Mouse (Mus musculus) midbrain, embryonic 13.5 days (tissue): Measurements from ENCODE around the gene Gm3460. TPM values are rescaled to one million over a fixed set of nuclear protein-coding genes. Genes with fewer than 3 reads are reported as not detected.
A peak's percentile ranks its signal among the peaks of the same experiment; 100 is the strongest.
"Not testable (repeated sequence)": the region's sequence is repeated elsewhere in the genome, so short reads cannot be mapped to it uniquely, and the experiment has no call there.

Experiments used
- ATAC-seq: fragments of 200-750 bp; cut with Nextera tagmentation; 2 replicates; pipeline ENCODE4 v1.8.0; 2017; ENCODE audit warnings: mild to moderate bottlenecking, moderate TSS enrichment, moderate library complexity
- H3K27ac ChIP-seq: fragments of 300-500 bp; sonication (generic); 2 replicates; pipeline ENCODE4 v1.5.1; 2015; ENCODE audit warnings: inconsistent platforms, mild to moderate bottlenecking, moderate library complexity
- H3K27me3 ChIP-seq: fragments of 300-500 bp; sonication (generic); 2 replicates; pipeline ENCODE4 v1.6.1; 2015; ENCODE audit warnings: mild to moderate bottlenecking, inconsistent platforms
- H3K36me3 ChIP-seq: fragments of 300-500 bp; sonication (generic); 2 replicates; pipeline ENCODE4 v1.6.1; 2015; ENCODE audit warnings: mild to moderate bottlenecking, inconsistent platforms
- H3K4me1 ChIP-seq: fragments of 300-500 bp; sonication (generic); replicated peaks from 2 replicates; pipeline ENCODE4 v1.6.1; 2015; ENCODE audit warnings: inconsistent platforms
- H3K4me2 ChIP-seq: fragments of 300-500 bp; sonication (generic); replicated peaks from 2 replicates; pipeline ENCODE4 v1.6.1; 2015; ENCODE audit warnings: moderate library complexity, mild to moderate bottlenecking, inconsistent platforms
- H3K4me3 ChIP-seq: fragments of 300-500 bp; sonication (generic); replicated peaks from 2 replicates; pipeline ENCODE4 v1.5.1; 2015; ENCODE audit warnings: mild to moderate bottlenecking, inconsistent platforms
- H3K9ac ChIP-seq: fragments of 300-500 bp; sonication (generic); replicated peaks from 2 replicates; pipeline ENCODE4 v1.6.1; 2015; ENCODE audit warnings: mild to moderate bottlenecking, inconsistent platforms
- H3K9me3 ChIP-seq: fragments of 300-500 bp; sonication (generic); 2 replicates; pipeline ENCODE4 v1.6.1; 2016; ENCODE audit warnings: mild to moderate bottlenecking, inconsistent platforms
- WGBS: fragments of 180-500 bp; shearing (Covaris S2); methylation state at CpG from one replicate; pipeline ENCODE4 v1.1.7; 2015; 5-methylcytosine and 5-hydroxymethylcytosine counted together
- polyA plus RNA-seq: library from polyadenylated mRNA; unstranded; fragments of >200 nt; fragmentation: Nextera tagmentation; extraction: Ambion mirVana; gene quantifications from 2 replicates; pipeline ENCODE4 v1.2.1, GENCODE M21; 2015

Gm3460 gene
- not detected in 2 replicates for polyA plus RNA-seq

GRCm38 (mm10) chr14:6622318-6622717 lies at the start of gene Gm3460:
Gm3460 (minus strand) TSS chr14:6622418.
- not testable (repeated sequence) for H3K9me3 ChIP-seq, ATAC-seq, H3K4me1 ChIP-seq, H3K36me3 ChIP-seq, H3K9ac ChIP-seq, H3K27me3 ChIP-seq, H3K4me3 ChIP-seq, H3K4me2 ChIP-seq, H3K27ac ChIP-seq
- WGBS: 75% methylated on average over 2 of the region's 2 CpGs

GRCm38 (mm10) chr14:6606436-6606835 lies 15.8 kb downstream of the Gm3460 start:
- not testable (repeated sequence) for H3K9ac ChIP-seq, H3K4me2 ChIP-seq, H3K9me3 ChIP-seq, H3K4me1 ChIP-seq, H3K4me3 ChIP-seq, H3K27me3 ChIP-seq, H3K27ac ChIP-seq, ATAC-seq, H3K36me3 ChIP-seq
- whole genome bisulfite sequencing: no CpG with 5 or more reads among the region's 1 CpGs

GRCm38 (mm10) chr14:6605004-6605403 lies 17.2 kb downstream of the Gm3460 start:
- H3K27ac ChIP-seq, H3K9me3 ChIP-seq, H3K27me3 ChIP-seq, H3K36me3 ChIP-seq, ATAC-seq, H3K4me1 ChIP-seq: not testable (repeated sequence)
- H3K4me2 ChIP-seq: peak overlapping the region; percentile 69
- peak overlapping the region; percentile 49; the same call in 1 of the 2 replicates for H3K9ac ChIP-seq
- WGBS: 4% methylated on average over 14 of the region's 20 CpGs
- H3K4me3 ChIP-seq: peak overlapping the region; percentile 42

DNA sequence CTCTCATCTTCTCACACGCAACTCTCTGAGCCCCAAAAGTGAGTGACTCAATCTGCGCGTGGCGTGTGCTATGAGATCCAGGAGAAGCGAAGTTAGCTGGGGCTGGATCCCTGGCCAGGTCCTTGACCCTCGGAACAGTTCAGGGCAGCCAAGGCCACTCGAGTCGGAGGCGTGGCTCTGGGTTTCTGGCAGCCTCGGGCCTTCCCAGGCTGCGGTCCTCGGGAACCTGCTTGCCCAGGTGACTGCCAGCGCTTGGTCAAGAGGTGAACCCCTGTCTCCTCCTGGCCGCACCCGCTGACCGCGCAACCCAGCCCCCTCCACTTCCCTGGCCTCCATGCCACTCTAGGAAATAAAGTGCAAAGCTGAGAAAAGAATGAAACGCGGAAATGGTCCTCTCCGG lies 17.7 kb downstream of the Gm3460 start:
- not testable (repeated sequence) for H3K27ac ChIP-seq, H3K27me3 ChIP-seq, ATAC-seq, H3K4me1 ChIP-seq, H3K36me3 ChIP-seq, H3K9me3 ChIP-seq
- Histone ChIP-seq H3K4me2 (peak overlapping the region; percentile 69), H3K4me3 (peak overlapping the region; percentile 42), H3K9ac (peak overlapping the region; percentile 49)
- 5% methylated on average over 20 of the region's 20 CpGs for WGBS

DNA sequence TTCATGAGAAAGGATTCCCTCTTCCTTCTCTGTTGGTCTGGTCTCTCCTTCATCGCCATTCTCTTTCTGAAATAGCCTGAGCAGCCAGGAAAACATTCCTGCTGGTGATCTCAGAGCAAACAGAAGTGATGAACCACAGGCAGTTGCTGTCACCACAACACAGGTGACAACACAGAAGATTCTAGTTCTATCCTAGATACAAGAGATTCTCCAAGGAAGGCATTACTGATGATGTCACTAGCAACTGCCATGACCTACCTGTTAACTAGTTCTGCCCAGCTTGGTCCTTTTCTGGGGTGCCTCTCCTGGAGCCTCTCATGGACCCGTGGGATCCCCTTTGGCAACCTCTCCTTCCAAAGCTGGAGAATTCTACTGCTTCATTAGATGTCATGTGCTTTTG lies 31.7 kb downstream of the Gm3460 start, which contains the start of gene Gm3629:
Gm3629 (minus strand) TSS at position 101 of the 400 bp plus-strand sequence.
- ATAC-seq, H3K27ac ChIP-seq, H3K27me3 ChIP-seq, H3K4me1 ChIP-seq, H3K9me3 ChIP-seq, H3K4me3 ChIP-seq, H3K9ac ChIP-seq, H3K4me2 ChIP-seq, H3K36me3 ChIP-seq: not testable (repeated sequence)
- WGBS: 29% methylated on average over 1 of the region's 2 CpGs

Other genes starting within 250 kb of the Gm3460 start
- gene Gm16440, start 232.1 kb downstream of the Gm3460 start, polyA plus RNA-seq: not detected in 2 replicates
- gene Gm3591, start 209.9 kb downstream of the Gm3460 start, polyA plus RNA-seq: 2.7 and 3.8 TPM in 2 replicates
- gene Gm3594, start 177.8 kb downstream of the Gm3460 start, polyA plus RNA-seq: not detected in 2 replicates
- gene Gm8356, start 85.1 kb downstream of the Gm3460 start, polyA plus RNA-seq: not detected in 2 replicates
- gene Gm3629, start 31.8 kb downstream of the Gm3460 start, polyA plus RNA-seq: 0.48 and 0.73 TPM in 2 replicates
- gene Gm10251, start 61.8 kb upstream of the Gm3460 start, polyA plus RNA-seq: not detected in 2 replicates
- not detected in 2 replicates for gene Gm8050, start 97.8 kb upstream of the Gm3460 start, polyA plus RNA-seq
- 12.7 and 16.0 TPM in 2 replicates for gene Gm3636, start 119.9 kb upstream of the Gm3460 start, polyA plus RNA-seq
- not detected in 2 replicates for gene Gm8362, start 152.0 kb upstream of the Gm3460 start, polyA plus RNA-seq
- gene Gm3642, start 217.9 kb upstream of the Gm3460 start, polyA plus RNA-seq: not detected in 2 replicates